Comparison of ENCODE assay signal across 16 mouse cellular contexts in genomic region chr17:15820146-15820545, GRCm38 (mm10). TPM values are rescaled to one million over a fixed set of nuclear protein-coding genes. Genes with fewer than 3 reads are reported as not detected.
DNase-seq lines count a peak whose midpoint lies in the region; ATAC-seq and TF ChIP-seq lines count a peak whose summit lies in the region.
"Had no signal": no experiment of that assay in that cellular context is flagged by ENCODE, and none has a peak within 500 bp of the region (broad histone marks: within the 10 kb centered on the region; RNA-seq: fewer than 3 reads in every experiment).

No protein-coding gene starts in this region.

- no peak overlapping the region for H3K4me3 ChIP-seq in heart, embryonic 16.5 days (ENCODE audit: low read length)
- no peak overlapping the region for H3K4me3 ChIP-seq in midbrain, embryonic 14.5 days (replicated peaks; ENCODE audit: low read depth, low read length)
- no peak overlapping the region for H3K4me3 ChIP-seq in midbrain, embryonic 15.5 days
- H3K4me3 ChIP-seq in limb, embryonic 13.5 days: no peak overlapping the region
- H3K4me3 ChIP-seq in left cerebral cortex, adult 2 months: no peak overlapping the region
- H3K4me3 ChIP-seq: forebrain, embryonic 15.5 days had no signal

- no peak overlapping the region for H3K9ac ChIP-seq in heart, embryonic 16.5 days (ENCODE audit: low read length)
- no peak overlapping the region for H3K9ac ChIP-seq in midbrain, embryonic 14.5 days (replicated peaks; ENCODE audit: low read length)
- H3K9ac ChIP-seq in midbrain, embryonic 15.5 days: no peak overlapping the region
- no peak overlapping the region for H3K9ac ChIP-seq in limb, embryonic 13.5 days
- H3K9ac ChIP-seq: forebrain, embryonic 15.5 days; liver, embryonic 14.5 days had no signal

- no peak for DNase-seq in heart, postnatal 10 days
- DNase-seq in midbrain, embryonic 14.5 days: no peak
- no peak for DNase-seq in left cerebral cortex, adult 2 months (ENCODE audit: extremely low spot score in 1 of 2, low spot score in 2 of 2)
- no peak for DNase-seq in gastrocnemius, postnatal 25 days
- DNase-seq: adrenal gland, postnatal 10 days; embryo, embryonic 11 days; gastrocnemius, postnatal 36 days; kidney, postnatal 4 days; right cerebral cortex, postnatal 4 days had no signal

- no peak overlapping the region for H3K4me2 ChIP-seq in heart, embryonic 16.5 days (ENCODE audit: low read depth, low read length)
- 0 out of 2 replicates have a peak overlapping the region, but pooled peaks have one; percentile 3 for H3K4me2 ChIP-seq in midbrain, embryonic 14.5 days (ENCODE audit: low read length)
- H3K4me2 ChIP-seq in midbrain, embryonic 15.5 days: no peak overlapping the region
- H3K4me2 ChIP-seq in limb, embryonic 13.5 days (replicated peaks): peak overlapping the region; percentile 48
- H3K4me2 ChIP-seq: forebrain, embryonic 15.5 days had no signal

- TF ChIP-seq CTCF in left cerebral cortex, adult 2 months (IDR thresholded peaks at IDR 0.05): no peak

- peak overlapping the region; percentile 11; the same call in 1 of the 2 replicates for H3K27ac ChIP-seq in heart, embryonic 16.5 days (ENCODE audit: low read length)
- no peak overlapping the region for H3K27ac ChIP-seq in midbrain, embryonic 14.5 days (replicated peaks; ENCODE audit: low read depth, low read length)
- H3K27ac ChIP-seq in midbrain, embryonic 15.5 days: no peak overlapping the region
- no peak overlapping the region for H3K27ac ChIP-seq in limb, embryonic 13.5 days
- H3K27ac ChIP-seq in left cerebral cortex, adult 2 months: no peak overlapping the region
- H3K27ac ChIP-seq: forebrain, embryonic 15.5 days; liver, embryonic 14.5 days had no signal

- no peak for ATAC-seq in heart, embryonic 16.5 days (replicated peaks; ENCODE audit: extremely low read depth, insufficient read depth, low FRiP score)
- ATAC-seq in midbrain, embryonic 14.5 days (ENCODE audit: low FRiP score, low TSS enrichment): no peak
- ATAC-seq in midbrain, embryonic 15.5 days (replicated peaks): no peak
- no peak for ATAC-seq in limb, embryonic 13.5 days (ENCODE audit: low FRiP score, low read depth)
- ATAC-seq: forebrain, embryonic 15.5 days; intestine, embryonic 16.5 days; Patski had no signal

- no peaks in the 10 kb centered on the region for H3K27me3 ChIP-seq in heart, embryonic 16.5 days (ENCODE audit: control insufficient read depth, insufficient read depth, low read length)
- H3K27me3 ChIP-seq in midbrain, embryonic 14.5 days (ENCODE audit: control insufficient read depth, insufficient read depth, low read length): no peaks in the 10 kb centered on the region
- H3K27me3 ChIP-seq in midbrain, embryonic 15.5 days (replicated peaks): no peaks in the 10 kb centered on the region
- no peaks in the 10 kb centered on the region for H3K27me3 ChIP-seq in limb, embryonic 13.5 days
- H3K27me3 ChIP-seq: forebrain, embryonic 15.5 days; Patski had no signal

- WGBS in heart, embryonic 16.5 days: 64% methylated on average over 6 of the region's 6 CpGs
- 73% methylated on average over 6 of the region's 6 CpGs for WGBS in midbrain, embryonic 14.5 days
- WGBS in midbrain, embryonic 15.5 days: 64% methylated on average over 6 of the region's 6 CpGs
- WGBS in limb, embryonic 13.5 days: 13% methylated on average over 6 of the region's 6 CpGs

- H3K4me1 ChIP-seq in heart, embryonic 16.5 days (ENCODE audit: control insufficient read depth, insufficient read depth, low read length): peaks cover 31% of the 10 kb centered on the region
- peaks cover 37% of the 10 kb centered on the region for H3K4me1 ChIP-seq in midbrain, embryonic 14.5 days (ENCODE audit: control insufficient read depth, insufficient read depth, low read length)
- peaks cover 62% of the 10 kb centered on the region for H3K4me1 ChIP-seq in midbrain, embryonic 15.5 days
- H3K4me1 ChIP-seq in limb, embryonic 13.5 days: peaks cover 56% of the 10 kb centered on the region

- intact Hi-C loops in heart, postnatal 10 days (cut with DNase I): loop anchor here (10.0 kb wide), 2 partner anchors 845 to 1805 kb away; partner anchors contain the start of gene Lnpep
- intact Hi-C loops in left cerebral cortex, adult 2 months (cut with DNase I): no loop called here

- H3K36me3 ChIP-seq in heart, embryonic 16.5 days (ENCODE audit: control insufficient read depth, insufficient read depth): peaks cover 5% of the 10 kb centered on the region
- peaks cover 48% of the 10 kb centered on the region for H3K36me3 ChIP-seq in midbrain, embryonic 14.5 days (ENCODE audit: control insufficient read depth, insufficient read depth, low read length)
- no peaks in the 10 kb centered on the region for H3K36me3 ChIP-seq in midbrain, embryonic 15.5 days (replicated peaks)
- H3K36me3 ChIP-seq in limb, embryonic 13.5 days: peaks cover 28% of the 10 kb centered on the region

- H3K9me3 ChIP-seq in heart, embryonic 16.5 days (replicated peaks; ENCODE audit: control insufficient read depth, low read length): no peaks in the 10 kb centered on the region
- H3K9me3 ChIP-seq in midbrain, embryonic 14.5 days (ENCODE audit: control insufficient read depth, low read length): no peaks in the 10 kb centered on the region
- H3K9me3 ChIP-seq in midbrain, embryonic 15.5 days: no peaks in the 10 kb centered on the region
- H3K9me3 ChIP-seq in limb, embryonic 13.5 days: no peaks in the 10 kb centered on the region
- H3K9me3 ChIP-seq: forebrain, embryonic 15.5 days had no signal

RNA-seq across cellular contexts. Expression of gene Rgmb, which starts 10.7 kb away (rescaled TPM):
- polyA plus RNA-seq in heart, embryonic 16.5 days (2015; fragmentation: Nextera tagmentation; extraction: Ambion mirVana): 8.5 and 8.9 TPM in 2 replicates
- 10 to 100 TPM; 25.8 to 26.9 TPM for total RNA-seq in heart, postnatal 10 days (2021)
- 76.4 and 107 TPM in 2 replicates for polyA plus RNA-seq in midbrain, embryonic 14.5 days (2014; fragmentation: Nextera tagmentation; extraction: Ambion mirVana)
- 73.1 and 76.5 TPM in 2 replicates for polyA plus RNA-seq in midbrain, embryonic 15.5 days (2015; fragmentation: Nextera tagmentation; extraction: Ambion mirVana)
- polyA plus RNA-seq in limb, embryonic 13.5 days (2015; fragmentation: Nextera tagmentation; extraction: Ambion mirVana): 20.0 and 20.2 TPM in 2 replicates
- 10 to 100 TPM; 71.0 to 75.1 TPM for total RNA-seq in left cerebral cortex, adult 2 months (2021)
- total RNA-seq in gastrocnemius, postnatal 25 days (2021): 10 to 100 TPM; 34.9 to 37.6 TPM

Comparison
In these comparisons a context has a peak if more than half of its experiments do, and no peak if none do; other contexts are left out.
1. H3K4me2 ChIP-seq: peak in midbrain, embryonic 14.5 days (single experiment) and limb, embryonic 13.5 days (single experiment); none in heart, embryonic 16.5 days (single experiment) and midbrain, embryonic 15.5 days (single experiment).